ENCODE assay signal across 11 mouse cellular contexts in the genomic region with DNA sequence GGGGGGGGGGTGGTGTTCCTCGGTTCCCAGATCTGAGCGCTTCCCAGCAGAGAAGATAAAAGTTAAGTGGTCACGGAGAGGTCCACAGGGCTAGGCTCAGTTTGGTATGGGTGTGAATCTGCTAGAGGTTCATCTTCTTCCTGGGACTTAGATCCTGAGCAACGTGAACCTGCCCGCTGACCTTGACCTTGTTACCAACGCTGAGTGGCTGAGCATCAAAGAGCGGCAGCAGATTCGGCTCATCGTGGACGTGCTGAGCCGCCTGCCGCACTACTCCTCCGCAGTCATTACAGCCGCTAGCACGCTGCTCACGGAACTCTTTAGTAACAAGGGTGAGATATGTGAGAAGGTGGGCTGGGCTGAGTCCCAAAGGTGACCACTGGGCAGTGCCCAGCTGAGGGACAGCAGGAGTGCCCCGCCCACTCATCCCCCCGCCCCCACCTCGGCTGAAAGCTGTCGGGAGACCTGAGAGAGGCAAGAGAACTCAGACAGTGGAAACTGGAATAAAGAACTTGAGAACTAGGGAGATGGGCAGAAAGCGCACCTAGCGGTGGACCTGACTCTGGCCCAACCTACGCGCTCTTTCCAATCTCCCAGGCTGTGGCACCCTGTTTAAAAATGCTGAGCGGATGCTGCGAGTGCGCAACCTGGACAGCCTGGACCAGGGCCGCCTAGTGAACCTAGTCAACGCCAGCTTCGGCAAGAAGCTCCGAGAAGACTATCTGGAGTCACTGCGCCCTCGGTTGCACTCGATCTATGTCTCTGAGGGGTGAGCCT. TPM values are rescaled to one million over a fixed set of nuclear protein-coding genes. Genes with fewer than 3 reads are reported as not detected.
DNase-seq lines count a peak whose midpoint lies in the region; ATAC-seq and TF ChIP-seq lines count a peak whose summit lies in the region.
"Had no signal": no experiment of that assay in that cellular context is flagged by ENCODE, and none has a peak within 500 bp of the region (broad histone marks: within the 10 kb centered on the region; RNA-seq: fewer than 3 reads in every experiment).

No protein-coding gene starts in this region.

- H3K27ac ChIP-seq in kidney, embryonic 16.5 days (ENCODE audit: low read length), result no peak overlapping the region
- H3K27ac ChIP-seq in hindbrain, postnatal 0 days, result no peak overlapping the region
- no peak overlapping the region for H3K27ac ChIP-seq in midbrain, postnatal 0 days (ENCODE audit: low read depth, low read length)

- no peak for ATAC-seq in kidney, embryonic 16.5 days (ENCODE audit: low FRiP score, low TSS enrichment)
- no peak for ATAC-seq in hindbrain, postnatal 0 days
- ATAC-seq in midbrain, postnatal 0 days (ENCODE audit: low FRiP score), result no peak

- H3K9ac ChIP-seq in kidney, embryonic 16.5 days (replicated peaks; ENCODE audit: low read length), result no peak overlapping the region
- no peak overlapping the region for H3K9ac ChIP-seq in hindbrain, postnatal 0 days (replicated peaks; ENCODE audit: low read length)
- no peak overlapping the region for H3K9ac ChIP-seq in midbrain, postnatal 0 days (replicated peaks; ENCODE audit: low read length, poor library complexity, severe bottlenecking)

- H3K4me1 ChIP-seq in kidney, embryonic 16.5 days (ENCODE audit: insufficient read depth, low read length), result peaks cover 20% of the 10 kb centered on the region; the same call in 1 of the 2 replicates
- no peaks in the 10 kb centered on the region for H3K4me1 ChIP-seq in hindbrain, postnatal 0 days (ENCODE audit: insufficient read depth, low read length)
- no peaks in the 10 kb centered on the region; the same call in 1 of the 2 replicates for H3K4me1 ChIP-seq in midbrain, postnatal 0 days (ENCODE audit: insufficient read depth, low read length)

- H3K36me3 ChIP-seq in kidney, embryonic 16.5 days (ENCODE audit: insufficient read depth, low read length), result no peaks in the 10 kb centered on the region
- H3K36me3 ChIP-seq in hindbrain, postnatal 0 days (ENCODE audit: insufficient read depth, low read length), result no peaks in the 10 kb centered on the region
- peaks cover under 1% of the 10 kb centered on the region for H3K36me3 ChIP-seq in midbrain, postnatal 0 days (ENCODE audit: insufficient read depth, low read length)

- peak overlapping the region; percentile 18; the same call in 1 of the 2 replicates for H3K4me3 ChIP-seq in kidney, embryonic 16.5 days (ENCODE audit: low read length)
- H3K4me3 ChIP-seq in hindbrain, postnatal 0 days (ENCODE audit: low read length), result no peak overlapping the region
- H3K4me3 ChIP-seq in midbrain, postnatal 0 days (ENCODE audit: low read depth, low read length), result no peak overlapping the region

- peak; percentile 35 for DNase-seq in embryo, embryonic 10 days (ENCODE audit: low spot score)
- no peak for DNase-seq in embryo, embryonic 10.5 days (ENCODE audit: low spot score)
- DNase-seq in kidney, postnatal 14 days, result no peak
- DNase-seq in hindbrain, postnatal 0 days (ENCODE audit: low spot score), result no peak
- DNase-seq in midbrain, postnatal 0 days (ENCODE audit: low spot score), result no peak
- no peak for DNase-seq in gastrocnemius, postnatal 4 days (ENCODE audit: low spot score in 2 of 2)
- DNase-seq in spleen, postnatal 4 days (ENCODE audit: low spot score in 2 of 2), result no peak
- DNase-seq: cerebellum, adult 11 months; lung, postnatal 10 days had no signal

- peak; percentile 31 for TF ChIP-seq CTCF in hindbrain, postnatal 0 days (IDR thresholded peaks at IDR 0.05; ENCODE audit: low read depth)
- peak; percentile 30; the same call in 1 of the 2 replicates for TF ChIP-seq CTCF in midbrain, postnatal 0 days (IDR thresholded peaks at IDR 0.05)

- peaks cover 55% of the 10 kb centered on the region for H3K27me3 ChIP-seq in kidney, embryonic 16.5 days (ENCODE audit: insufficient read depth, low read length)
- H3K27me3 ChIP-seq in hindbrain, postnatal 0 days (ENCODE audit: insufficient read depth, low read length), result peaks cover 51% of the 10 kb centered on the region
- peaks cover 67% of the 10 kb centered on the region for H3K27me3 ChIP-seq in midbrain, postnatal 0 days (ENCODE audit: insufficient read depth, low read length)

- WGBS in kidney, embryonic 16.5 days, result 8% methylated on average over 34 of the region's 34 CpGs
- 17% methylated on average over 34 of the region's 34 CpGs for WGBS in hindbrain, postnatal 0 days
- 14% methylated on average over 34 of the region's 34 CpGs for WGBS in midbrain, postnatal 0 days

- no peaks in the 10 kb centered on the region for H3K9me3 ChIP-seq in kidney, embryonic 16.5 days (ENCODE audit: low read length)
- no peaks in the 10 kb centered on the region for H3K9me3 ChIP-seq in hindbrain, postnatal 0 days (ENCODE audit: low read length)
- H3K9me3 ChIP-seq in midbrain, postnatal 0 days (ENCODE audit: low read length), result no peaks in the 10 kb centered on the region

- peak overlapping the region; percentile 33 for H3K4me2 ChIP-seq in kidney, embryonic 16.5 days (replicated peaks; ENCODE audit: low read depth, low read length)
- H3K4me2 ChIP-seq in hindbrain, postnatal 0 days (ENCODE audit: low read depth, low read length), result no peak overlapping the region
- 0 out of 2 replicates have a peak overlapping the region, but pooled peaks have one; percentile 18 for H3K4me2 ChIP-seq in midbrain, postnatal 0 days (ENCODE audit: low read depth, low read length, poor library complexity, severe bottlenecking)

RNA-seq across cellular contexts. Expression of gene Nags, which starts 2.1 kb away (rescaled TPM):
- 0.10 and 0.17 TPM in 2 replicates for polyA plus RNA-seq in kidney, embryonic 16.5 days (2015; fragmentation: Nextera tagmentation; extraction: Ambion mirVana)
- not detected in 2 replicates for total RNA-seq in hindbrain, postnatal 0 days (2014; rRNA removed)
- 0.09 and 0.14 TPM in 2 replicates for polyA plus RNA-seq in hindbrain, postnatal 0 days (2015; fragmentation: Nextera tagmentation; extraction: Ambion mirVana)
- 0.14 and 0.16 TPM in 2 replicates for total RNA-seq in midbrain, postnatal 0 days (2014; rRNA removed)
- 0.09 and 0.11 TPM in 2 replicates for polyA plus RNA-seq in midbrain, postnatal 0 days (2015; fragmentation: Nextera tagmentation; extraction: Ambion mirVana)
- total RNA-seq in gastrocnemius, postnatal 4 days (2021), result under 1 TPM in 1 of 2 experiments, not detected in 1; 0.13 TPM
- polyA plus RNA-seq: neural tube, embryonic 14.5 days had no signal

RNA-seq across cellular contexts. Expression of gene Tmem101, which starts 8.8 kb away (rescaled TPM):
- 42.7 and 43.1 TPM in 2 replicates for polyA plus RNA-seq in kidney, embryonic 16.5 days (2015; fragmentation: Nextera tagmentation; extraction: Ambion mirVana)
- total RNA-seq in hindbrain, postnatal 0 days (2014; rRNA removed), result 37.4 and 45.4 TPM in 2 replicates
- polyA plus RNA-seq in hindbrain, postnatal 0 days (2015; fragmentation: Nextera tagmentation; extraction: Ambion mirVana), result 40.6 and 42.5 TPM in 2 replicates
- 35.2 and 41.1 TPM in 2 replicates for total RNA-seq in midbrain, postnatal 0 days (2014; rRNA removed)
- 42.4 and 44.4 TPM in 2 replicates for polyA plus RNA-seq in midbrain, postnatal 0 days (2015; fragmentation: Nextera tagmentation; extraction: Ambion mirVana)
- total RNA-seq in gastrocnemius, postnatal 4 days (2021), result 10 to 100 TPM; 15.1 to 16.1 TPM

RNA-seq across cellular contexts. Expression of gene Lsm12, which starts 37.7 kb away (rescaled TPM):
- polyA plus RNA-seq in kidney, embryonic 16.5 days (2015; fragmentation: Nextera tagmentation; extraction: Ambion mirVana), result 90.2 and 108 TPM in 2 replicates
- total RNA-seq in hindbrain, postnatal 0 days (2014; rRNA removed), result 65.7 and 167 TPM in 2 replicates
- 147 and 153 TPM in 2 replicates for polyA plus RNA-seq in hindbrain, postnatal 0 days (2015; fragmentation: Nextera tagmentation; extraction: Ambion mirVana)
- 77.7 and 86.2 TPM in 2 replicates for total RNA-seq in midbrain, postnatal 0 days (2014; rRNA removed)
- polyA plus RNA-seq in midbrain, postnatal 0 days (2015; fragmentation: Nextera tagmentation; extraction: Ambion mirVana), result 130 and 147 TPM in 2 replicates
- 10 to 100 TPM; 75.1 to 78.3 TPM for total RNA-seq in gastrocnemius, postnatal 4 days (2021)

RNA-seq across cellular contexts. Expression of gene Pyy, which starts 39.8 kb away (rescaled TPM):
- polyA plus RNA-seq in kidney, embryonic 16.5 days (2015; fragmentation: Nextera tagmentation; extraction: Ambion mirVana), result not detected in 2 replicates
- 25.8 and 42.9 TPM in 2 replicates for total RNA-seq in hindbrain, postnatal 0 days (2014; rRNA removed)
- 5.7 and 9.5 TPM in 2 replicates for polyA plus RNA-seq in hindbrain, postnatal 0 days (2015; fragmentation: Nextera tagmentation; extraction: Ambion mirVana)
- not detected in 2 replicates for total RNA-seq in midbrain, postnatal 0 days (2014; rRNA removed)
- polyA plus RNA-seq in midbrain, postnatal 0 days (2015; fragmentation: Nextera tagmentation; extraction: Ambion mirVana), result not detected in 2 replicates
- not detected for total RNA-seq in gastrocnemius, postnatal 4 days (2021)
- polyA plus RNA-seq: neural tube, embryonic 14.5 days had no signal

RNA-seq across cellular contexts. Expression of gene G6pc3, which starts 42.0 kb away (rescaled TPM):
- polyA plus RNA-seq in kidney, embryonic 16.5 days (2015; fragmentation: Nextera tagmentation; extraction: Ambion mirVana), result 46.0 and 49.9 TPM in 2 replicates
- 67.5 and 70.1 TPM in 2 replicates for total RNA-seq in hindbrain, postnatal 0 days (2014; rRNA removed)
- 43.8 and 46.2 TPM in 2 replicates for polyA plus RNA-seq in hindbrain, postnatal 0 days (2015; fragmentation: Nextera tagmentation; extraction: Ambion mirVana)
- 43.1 and 68.5 TPM in 2 replicates for total RNA-seq in midbrain, postnatal 0 days (2014; rRNA removed)
- polyA plus RNA-seq in midbrain, postnatal 0 days (2015; fragmentation: Nextera tagmentation; extraction: Ambion mirVana), result 42.0 and 48.7 TPM in 2 replicates
- total RNA-seq in gastrocnemius, postnatal 4 days (2021), result 10 to 100 TPM; 28.1 to 32.0 TPM
